Mouse (Mus musculus) kidney, postnatal 0 days (tissue): ENCODE results near the gene Pik3r4. TPM values are rescaled to one million over a fixed set of nuclear protein-coding genes. Genes with fewer than 3 reads are reported as not detected.

Experiments
- ATAC-seq: fragments of 200-750 bp; cut with Nextera tagmentation; replicated peaks from 2 replicates; pipeline ENCODE4 v1.8.0; 2017; ENCODE audit warnings: low read depth, moderate number of reproducible peaks, moderate TSS enrichment, moderate library complexity; ENCODE audit not compliant: low FRiP score
- DNase-seq: peaks from one replicate; pipeline ENCODE4 v3.0.0-alpha.2; 2016; ENCODE audit warnings: low spot score
- H3K27ac ChIP-seq: fragments of 300-500 bp; sonication (generic); 2 replicates; pipeline ENCODE4 v1.5.1; 2014; ENCODE audit warnings: mild to moderate bottlenecking
- H3K27me3 ChIP-seq: fragments of 300-500 bp; sonication (generic); 2 replicates; pipeline ENCODE4 v1.6.1; 2014; ENCODE audit warnings: low read length, mixed read lengths; ENCODE audit not compliant: insufficient read depth
- H3K36me3 ChIP-seq: fragments of 300-500 bp; sonication (generic); 2 replicates; pipeline ENCODE4 v1.6.1; 2014; ENCODE audit warnings: low read length, mixed read lengths; ENCODE audit not compliant: insufficient read depth
- H3K4me1 ChIP-seq: fragments of 300-500 bp; sonication (generic); replicated peaks from 2 replicates; pipeline ENCODE4 v1.6.1; 2014; ENCODE audit warnings: antibody characterized with exemption, low read length, mixed read lengths; ENCODE audit not compliant: insufficient read depth
- H3K4me2 ChIP-seq: fragments of 300-500 bp; sonication (generic); 2 replicates; pipeline ENCODE4 v1.6.1; 2014; ENCODE audit warnings: mild to moderate bottlenecking, low read length, moderate library complexity, mixed read lengths
- H3K4me3 ChIP-seq: fragments of 300-500 bp; sonication (generic); replicated peaks from 2 replicates; pipeline ENCODE4 v1.5.1; 2014; ENCODE audit warnings: low read depth, low read length
- H3K9ac ChIP-seq: fragments of 300-500 bp; sonication (generic); 2 replicates; pipeline ENCODE4 v1.6.1; 2014; ENCODE audit warnings: low read depth, low read length
- H3K9me3 ChIP-seq: fragments of 300-500 bp; sonication (generic); replicated peaks from 2 replicates; pipeline ENCODE4 v1.6.1; 2016; ENCODE audit warnings: low read length, inconsistent platforms, mixed read lengths
- CTCF ChIP-seq: IDR thresholded peaks from 2 replicates; pipeline ENCODE4 v1.5.1; 2016; ENCODE audit warnings: antibody characterized with exemption, low read depth, mild to moderate bottlenecking, moderate library complexity
- WGBS: fragments of 180-500 bp; shearing (Covaris S2); extraction: QIAGEN DNeasy Blood & Tissue Kit; methylation state at CpG from one replicate; pipeline ENCODE4 v1.1.7; 2014; 5-methylcytosine and 5-hydroxymethylcytosine counted together
- polyA plus RNA-seq: library from polyadenylated mRNA; unstranded; fragments of >200 nt; fragmentation: Nextera tagmentation; extraction: Ambion mirVana; gene quantifications from 2 replicates; pipeline ENCODE4 v1.2.1, GENCODE M21; 2015

The Pik3r4 gene
- polyA plus RNA-seq, 1 experiment from 2014 or later, result 18.0 TPM

DNA sequence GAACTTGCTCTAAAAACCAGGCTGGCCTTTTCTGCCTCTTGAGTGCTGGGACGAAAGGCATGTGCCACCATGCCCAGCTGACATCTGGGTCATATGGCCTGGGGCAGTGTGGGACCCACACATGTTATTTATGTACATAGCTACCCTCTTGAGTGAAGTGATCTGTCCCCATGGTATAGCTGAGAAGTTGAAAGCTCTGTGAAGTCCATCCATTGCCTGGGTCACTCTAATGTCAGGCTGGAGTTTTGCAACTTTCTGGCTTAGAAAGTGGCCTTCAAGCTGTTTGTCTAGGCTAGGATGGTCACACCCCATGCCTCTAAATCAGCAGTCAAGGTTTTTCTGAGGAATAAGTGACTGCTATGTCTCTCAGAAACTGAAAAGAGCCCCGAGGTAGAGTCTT lies 29.3 kb downstream of the Pik3r4 start:
- no peaks in the 10 kb centered on the region for H3K9me3 ChIP-seq
- WGBS, result 76% methylated on average over 2 of the region's 2 CpGs

DNA sequence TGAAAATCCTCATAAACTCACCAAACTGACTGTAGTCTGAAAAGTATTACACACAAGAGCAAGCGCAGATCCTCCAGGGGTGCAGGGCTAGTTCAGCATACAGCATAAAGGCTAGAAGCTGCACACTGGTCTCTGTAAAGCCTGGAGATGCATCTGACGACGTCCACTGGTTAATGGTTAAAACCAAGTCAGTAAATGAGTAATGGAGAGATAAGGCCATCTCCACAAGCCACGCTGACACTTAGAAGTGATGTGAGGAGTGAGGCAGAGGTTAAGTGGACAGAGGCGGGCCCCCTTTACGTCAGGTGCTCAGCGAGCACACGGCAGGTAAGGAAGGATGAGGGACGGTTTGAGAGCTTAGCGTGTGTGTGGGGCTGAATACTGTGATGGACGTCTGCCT lies 33.2 kb downstream of the Pik3r4 start:
- TF ChIP-seq CTCF, result no peak
- no peak for ATAC-seq

More for the DNA sequence above, 29.3 kb downstream of the Pik3r4 start:
- Histone ChIP-seq H3K4me3 (no peak overlapping the region), H3K9ac (no peak overlapping the region), H3K27ac (no peak overlapping the region), H3K27me3 (no peaks in the 10 kb centered on the region), H3K36me3 (peaks cover 39% of the 10 kb centered on the region), H3K4me1 (no peaks in the 10 kb centered on the region), H3K4me2 (no peak overlapping the region)
- DNase-seq (no peak), ATAC-seq (no peak)
- no peak for TF ChIP-seq CTCF

DNA sequence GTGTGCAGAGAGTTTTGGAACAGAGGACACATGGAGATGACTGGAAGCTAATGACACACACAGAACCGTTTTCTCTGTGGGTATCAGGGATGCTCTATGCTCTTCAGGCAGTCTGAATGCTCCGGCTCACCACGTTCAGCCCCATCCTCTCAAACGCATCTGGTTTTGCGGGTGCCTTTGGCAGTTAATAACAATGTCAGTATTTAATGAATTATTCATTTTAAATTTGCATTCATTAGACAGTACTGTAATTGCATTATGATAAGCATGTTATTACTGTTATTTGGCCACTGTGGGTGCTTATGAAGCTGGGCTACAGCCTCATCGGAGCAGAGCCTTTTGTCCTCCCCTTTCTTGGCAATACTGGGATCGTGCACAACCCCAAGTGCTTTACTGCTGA lies 38.6 kb downstream of the Pik3r4 start:
- Histone ChIP-seq H3K9me3 (no peaks in the 10 kb centered on the region), H3K27me3 (no peaks in the 10 kb centered on the region), H3K36me3 (peaks cover 53% of the 10 kb centered on the region), H3K4me3 (no peak overlapping the region), H3K4me2 (no peak overlapping the region), H3K4me1 (no peaks in the 10 kb centered on the region), H3K27ac (no peak overlapping the region), H3K9ac (no peak overlapping the region)
- ATAC-seq, result no peak
- TF ChIP-seq CTCF, result no peak
- no peak for DNase-seq
- WGBS, result 94% methylated on average over 7 of the region's 7 CpGs

More for the DNA sequence above, 33.2 kb downstream of the Pik3r4 start:
- Histone ChIP-seq H3K9ac (no peak overlapping the region), H3K36me3 (peaks cover 30% of the 10 kb centered on the region), H3K4me1 (no peaks in the 10 kb centered on the region), H3K9me3 (no peaks in the 10 kb centered on the region), H3K4me2 (no peak overlapping the region), H3K4me3 (no peak overlapping the region), H3K27me3 (no peaks in the 10 kb centered on the region), H3K27ac (no peak overlapping the region)
- DNase-seq, result no peak
- 71% methylated on average over 11 of the region's 11 CpGs for WGBS

DNA sequence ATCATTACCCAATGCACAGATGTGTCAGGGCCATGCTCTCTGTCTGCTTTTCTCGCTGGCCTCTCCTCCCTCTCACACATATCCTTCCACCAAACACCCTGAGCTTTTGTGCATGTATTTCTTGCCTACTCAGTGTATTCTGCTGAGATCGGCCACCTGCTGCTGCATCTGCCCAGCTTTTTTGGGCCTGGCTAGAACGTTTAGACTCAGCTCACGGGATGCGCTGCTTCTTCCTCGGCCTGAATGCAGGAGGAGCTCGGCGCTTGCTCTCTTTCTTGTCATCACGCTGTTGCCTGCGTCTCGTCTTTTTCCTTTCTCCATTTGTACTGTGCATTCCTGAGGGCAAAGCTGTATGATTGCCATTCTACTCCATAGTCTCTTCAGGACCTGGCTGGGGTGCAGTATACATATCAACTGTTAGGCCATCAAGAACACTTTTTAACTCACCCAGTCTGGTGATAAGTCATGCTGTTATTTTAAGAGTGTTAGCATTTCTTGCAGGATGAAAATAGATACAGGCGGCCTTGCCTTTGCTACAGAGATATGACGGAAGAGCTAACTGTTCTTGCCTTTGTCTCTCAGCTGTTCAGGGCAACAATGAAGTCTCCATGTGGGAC lies 41.9 kb downstream of the Pik3r4 start:
- Histone ChIP-seq H3K9me3 (no peaks in the 10 kb centered on the region), H3K4me3 (no peak overlapping the region), H3K27me3 (no peaks in the 10 kb centered on the region), H3K27ac (no peak overlapping the region), H3K9ac (no peak overlapping the region), H3K4me2 (no peak overlapping the region), H3K4me1 (no peaks in the 10 kb centered on the region), H3K36me3 (peaks cover 52% of the 10 kb centered on the region)
- TF ChIP-seq CTCF, result no peak
- 93% methylated on average over 13 of the region's 13 CpGs for WGBS
- DNase-seq (no peak), ATAC-seq (no peak)

DNA sequence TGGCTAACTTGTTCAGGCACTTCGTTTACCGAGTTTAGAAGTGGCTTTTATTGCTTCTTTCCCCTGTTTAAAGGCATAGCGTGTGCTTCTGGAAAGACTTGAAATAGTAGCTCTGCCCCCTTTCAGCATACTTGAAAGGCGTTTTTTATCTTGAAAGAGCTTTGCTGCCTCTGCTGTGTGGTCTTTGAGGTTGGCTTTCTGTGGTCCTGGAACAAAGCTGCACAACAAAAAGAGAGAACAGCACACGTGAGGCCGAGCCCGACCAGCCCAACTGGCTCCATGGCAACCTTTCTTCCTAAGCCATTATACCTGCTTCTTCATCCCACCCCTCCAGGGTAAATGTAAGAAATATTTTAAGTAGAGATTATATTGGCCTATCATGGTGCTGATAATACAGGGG lies 46.7 kb downstream of the Pik3r4 start:
- Histone ChIP-seq H3K4me1 (no peaks in the 10 kb centered on the region), H3K27me3 (no peaks in the 10 kb centered on the region), H3K4me3 (no peak overlapping the region), H3K27ac (no peak overlapping the region), H3K9me3 (no peaks in the 10 kb centered on the region), H3K36me3 (peaks cover 15% of the 10 kb centered on the region), H3K9ac (no peak overlapping the region), H3K4me2 (no peak overlapping the region)
- no peak for TF ChIP-seq CTCF
- WGBS, result 75% methylated on average over 7 of the region's 7 CpGs
- DNase-seq (no peak), ATAC-seq (no peak)

DNA sequence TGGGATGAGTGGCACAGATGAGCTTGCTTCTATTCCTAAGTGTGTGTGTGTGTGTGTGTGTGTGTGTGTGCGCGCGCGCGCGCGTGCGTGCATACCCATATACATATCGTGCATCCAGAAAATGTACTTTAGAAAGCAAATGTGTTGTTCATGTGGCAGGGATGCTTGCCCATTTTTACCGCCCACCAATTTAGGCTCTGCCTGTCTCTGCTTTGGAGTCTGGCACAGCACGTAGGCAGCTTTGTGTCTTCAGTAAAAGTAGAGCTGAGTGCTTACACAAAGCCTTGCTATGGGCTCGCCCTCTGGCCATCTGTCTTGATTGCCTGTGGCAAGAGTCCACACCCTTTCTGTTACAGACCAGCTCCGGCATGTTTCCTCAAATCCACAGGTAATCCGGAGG lies 49.7 kb downstream of the Pik3r4 start:
- H3K36me3 ChIP-seq, result peaks cover 6% of the 10 kb centered on the region
- ATAC-seq, result no peak
- H3K27me3 ChIP-seq, result no peaks in the 10 kb centered on the region
- no peak overlapping the region for H3K4me3 ChIP-seq
- no peak overlapping the region for H3K9ac ChIP-seq
- WGBS, result 87% methylated on average over 14 of the region's 14 CpGs
- DNase-seq, result no peak
- H3K4me1 ChIP-seq, result no peaks in the 10 kb centered on the region
- H3K27ac ChIP-seq, result no peak overlapping the region
- no peak overlapping the region for H3K4me2 ChIP-seq
- no peaks in the 10 kb centered on the region for H3K9me3 ChIP-seq
- no peak for TF ChIP-seq CTCF

DNA sequence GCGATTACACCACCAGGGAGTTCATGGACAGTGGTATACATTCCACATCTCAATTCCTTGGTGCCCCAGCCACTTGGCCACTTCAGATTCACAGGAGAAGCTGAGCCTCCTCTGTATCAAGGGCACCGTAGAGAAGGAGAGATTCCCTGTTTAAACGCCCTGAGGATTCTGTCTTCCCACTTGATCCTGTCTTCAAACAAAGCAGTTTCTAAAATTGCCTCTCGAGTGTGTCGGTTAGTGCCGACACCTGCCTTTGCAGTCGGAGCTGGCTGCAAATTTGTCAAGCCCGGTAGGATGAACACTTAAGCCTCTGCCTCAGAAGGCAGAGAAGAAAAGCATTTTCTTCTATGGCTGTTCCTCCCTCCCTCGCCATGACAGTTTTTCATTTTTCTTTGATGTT lies 50.3 kb downstream of the Pik3r4 start:
- 86% methylated on average over 9 of the region's 9 CpGs for WGBS
- ATAC-seq, result no peak
- Histone ChIP-seq H3K9me3 (no peaks in the 10 kb centered on the region), H3K4me3 (no peak overlapping the region), H3K27ac (no peak overlapping the region), H3K27me3 (no peaks in the 10 kb centered on the region), H3K36me3 (peaks cover 6% of the 10 kb centered on the region), H3K4me1 (no peaks in the 10 kb centered on the region), H3K9ac (no peak overlapping the region), H3K4me2 (no peak overlapping the region)
- DNase-seq, result no peak
- no peak for TF ChIP-seq CTCF
